Mouse (Mus musculus) neural tube, embryonic 11.5 days (tissue): ENCODE measurements around the gene Tmed1. TPM values are rescaled to one million over a fixed set of nuclear protein-coding genes. Genes with fewer than 3 reads are reported as not detected.
"Not testable (repeated sequence)": the region's sequence is repeated elsewhere in the genome, so short reads cannot be mapped to it uniquely, and the experiment has no call there.

Experiments
- ATAC-seq: fragments of 200-750 bp; cut with Nextera tagmentation; 2 replicates; pipeline ENCODE4 v1.8.0; 2017; ENCODE audit warnings: moderate number of reproducible peaks, mild to moderate bottlenecking, moderate TSS enrichment, moderate library complexity; ENCODE audit not compliant: insufficient read depth, low FRiP score, low TSS enrichment
- DNase-seq: peaks from one replicate; pipeline ENCODE4 v3.0.0-alpha.2; 2015; ENCODE audit warnings: low spot score
- H3K27ac ChIP-seq: fragments of 300-500 bp; sonication (generic); 2 replicates; pipeline ENCODE4 v1.5.1; 2014; ENCODE audit warnings: low read depth, mild to moderate bottlenecking, low read length
- H3K27me3 ChIP-seq: fragments of 300-500 bp; sonication (generic); 2 replicates; pipeline ENCODE4 v1.6.1; 2014; ENCODE audit warnings: mild to moderate bottlenecking, low read length, mixed read lengths; ENCODE audit not compliant: control insufficient read depth, insufficient read depth
- H3K36me3 ChIP-seq: fragments of 300-500 bp; sonication (generic); 2 replicates; pipeline ENCODE4 v1.6.1; 2014; ENCODE audit warnings: mild to moderate bottlenecking, low read length, moderate library complexity, mixed read lengths; ENCODE audit not compliant: control insufficient read depth, insufficient read depth
- H3K4me1 ChIP-seq: fragments of 300-500 bp; sonication (generic); 2 replicates; pipeline ENCODE4 v1.6.1; 2014; ENCODE audit warnings: low read length, mixed read lengths; ENCODE audit not compliant: control insufficient read depth, insufficient read depth
- H3K4me2 ChIP-seq: fragments of 300-500 bp; sonication (generic); 2 replicates; pipeline ENCODE4 v1.6.1; 2014; ENCODE audit warnings: low read depth, mild to moderate bottlenecking, moderate library complexity
- H3K4me3 ChIP-seq: fragments of 300-500 bp; sonication (generic); 2 replicates; pipeline ENCODE4 v1.5.1; 2014; ENCODE audit warnings: low read depth, low read length
- H3K9ac ChIP-seq: fragments of 300-500 bp; sonication (generic); 2 replicates; pipeline ENCODE4 v1.6.1; 2014; ENCODE audit warnings: mild to moderate bottlenecking, low read length
- H3K9me3 ChIP-seq: fragments of 300-500 bp; sonication (generic); 2 replicates; pipeline ENCODE4 v1.6.1; 2016; ENCODE audit warnings: low read length; ENCODE audit not compliant: control insufficient read depth
- WGBS: fragments of 180-500 bp; shearing (Covaris S2); extraction: QIAGEN DNeasy Blood & Tissue Kit; methylation state at CpG from one replicate; pipeline ENCODE4 v1.1.7; 2014; 5-methylcytosine and 5-hydroxymethylcytosine counted together
- polyA plus RNA-seq: library from polyadenylated mRNA; unstranded; fragments of >200 nt; fragmentation: Nextera tagmentation; extraction: Ambion mirVana; gene quantifications from 2 replicates; pipeline ENCODE4 v1.2.1, GENCODE M21; 2014

The Tmed1 gene
- polyA plus RNA-seq, 1 experiment from 2014 or later: 77.0 TPM

GRCm38 (mm10) chr9:21496308-21497049, 13.6 kb downstream of the Tmed1 start:
- DNase-seq (peak; percentile 53), ATAC-seq (no peak)
- no peaks in the 10 kb centered on the region for H3K9me3 ChIP-seq
- WGBS: 82% methylated on average over 17 of the region's 19 CpGs
- peak overlapping the region; percentile 32 for H3K9ac ChIP-seq
- no peaks in the 10 kb centered on the region for H3K27me3 ChIP-seq
- H3K4me2 ChIP-seq: 0 out of 2 replicates have a peak overlapping the region, but pooled peaks have one; percentile 9
- H3K4me1 ChIP-seq: no peaks in the 10 kb centered on the region
- peaks cover 9% of the 10 kb centered on the region for H3K36me3 ChIP-seq
- H3K4me3 ChIP-seq: no peak overlapping the region
- peak overlapping the region; percentile 49; the same call in 1 of the 2 replicates for H3K27ac ChIP-seq

- H3K9me3 ChIP-seq: no peaks in the 10 kb centered on the region
- H3K27me3 ChIP-seq: no peaks in the 10 kb centered on the region
- no peak overlapping the region for H3K4me2 ChIP-seq
- ATAC-seq (no peak), DNase-seq (no peak)
- no peaks in the 10 kb centered on the region for H3K4me1 ChIP-seq
- no peak overlapping the region for H3K4me3 ChIP-seq
- H3K36me3 ChIP-seq: peaks cover 9% of the 10 kb centered on the region
- no peak overlapping the region for H3K27ac ChIP-seq
- H3K9ac ChIP-seq: no peak overlapping the region
- WGBS: 82% methylated on average over 9 of the region's 9 CpGs
Measured at GRCm38 (mm10) chr9:21494726-21495125, 15.3 kb downstream of the Tmed1 start.

- no peak for ATAC-seq
- 56% methylated on average over 2 of the region's 2 CpGs for WGBS
Measured at GRCm38 (mm10) chr9:21493907-21494306, 16.1 kb downstream of the Tmed1 start.

GRCm38 (mm10) chr9:21490696-21491095, 19.4 kb downstream of the Tmed1 start:
- no peaks in the 10 kb centered on the region for H3K27me3 ChIP-seq
- H3K9me3 ChIP-seq: no peaks in the 10 kb centered on the region
- WGBS: 90% methylated on average over 9 of the region's 9 CpGs
- ATAC-seq (no peak), DNase-seq (no peak)
- peaks cover 4% of the 10 kb centered on the region for H3K36me3 ChIP-seq
- no peaks in the 10 kb centered on the region for H3K4me1 ChIP-seq
- H3K9ac ChIP-seq: no peak overlapping the region
- H3K4me2 ChIP-seq: no peak overlapping the region
- no peak overlapping the region for H3K27ac ChIP-seq
- no peak overlapping the region for H3K4me3 ChIP-seq

More at GRCm38 (mm10) chr9:21493907-21494306, 16.1 kb downstream of the Tmed1 start:
- Histone ChIP-seq H3K27ac (no peak overlapping the region), H3K9me3 (no peaks in the 10 kb centered on the region), H3K4me1 (no peaks in the 10 kb centered on the region), H3K4me3 (no peak overlapping the region), H3K9ac (no peak overlapping the region), H3K4me2 (no peak overlapping the region), H3K27me3 (no peaks in the 10 kb centered on the region), H3K36me3 (peaks cover 4% of the 10 kb centered on the region; the same call in 1 of the 2 replicates)
- no peak for DNase-seq

GRCm38 (mm10) chr9:21488246-21488645, 21.8 kb downstream of the Tmed1 start:
- not testable (repeated sequence) for H3K36me3 ChIP-seq, H3K4me2 ChIP-seq, H3K9ac ChIP-seq, H3K4me3 ChIP-seq, H3K27ac ChIP-seq, H3K4me1 ChIP-seq, H3K9me3 ChIP-seq, DNase-seq, H3K27me3 ChIP-seq, ATAC-seq
- WGBS: 100% methylated on average over 1 of the region's 2 CpGs

GRCm38 (mm10) chr9:21484065-21484464, 26.0 kb downstream of the Tmed1 start:
- Histone ChIP-seq H3K36me3 (peaks cover 6% of the 10 kb centered on the region), H3K4me3 (no peak overlapping the region), H3K27me3 (no peaks in the 10 kb centered on the region), H3K9me3 (no peaks in the 10 kb centered on the region), H3K27ac (no peak overlapping the region), H3K9ac (no peak overlapping the region), H3K4me1 (no peaks in the 10 kb centered on the region), H3K4me2 (no peak overlapping the region)
- ATAC-seq (no peak), DNase-seq (no peak)
- 92% methylated on average over 4 of the region's 4 CpGs for WGBS

GRCm38 (mm10) chr9:21477707-21478106, 32.3 kb downstream of the Tmed1 start:
- no peak for DNase-seq
- 97% methylated on average over 6 of the region's 6 CpGs for WGBS
- Histone ChIP-seq H3K9me3 (no peaks in the 10 kb centered on the region), H3K4me1 (no peaks in the 10 kb centered on the region), H3K4me2 (no peak overlapping the region), H3K36me3 (peaks cover 16% of the 10 kb centered on the region), H3K27ac (no peak overlapping the region), H3K4me3 (no peak overlapping the region), H3K9ac (no peak overlapping the region), H3K27me3 (no peaks in the 10 kb centered on the region)
- no peak for ATAC-seq

GRCm38 (mm10) chr9:21472913-21473312, 37.1 kb downstream of the Tmed1 start:
- Histone ChIP-seq H3K36me3 (peaks cover 16% of the 10 kb centered on the region), H3K9ac (no peak overlapping the region), H3K4me3 (no peak overlapping the region), H3K4me1 (no peaks in the 10 kb centered on the region), H3K27ac (no peak overlapping the region), H3K4me2 (no peak overlapping the region), H3K9me3 (no peaks in the 10 kb centered on the region), H3K27me3 (no peaks in the 10 kb centered on the region)
- 92% methylated on average over 4 of the region's 4 CpGs for WGBS
- ATAC-seq: no peak
- no peak for DNase-seq
